Mouse (Mus musculus) thymus, postnatal 10 days (tissue): Measurements from ENCODE around the gene Acsbg2.
"Not testable (repeated sequence)": the region's sequence is repeated elsewhere in the genome, so short reads cannot be mapped to it uniquely, and the experiment has no call there.

ENCODE experiments used
- DNase-seq, 2 experiments: peaks; one replicate each; pipeline ENCODE4 v3.0.0; 2021; ENCODE audit warnings: low spot score in 2 of 2

Gene Acsbg2

DNA sequence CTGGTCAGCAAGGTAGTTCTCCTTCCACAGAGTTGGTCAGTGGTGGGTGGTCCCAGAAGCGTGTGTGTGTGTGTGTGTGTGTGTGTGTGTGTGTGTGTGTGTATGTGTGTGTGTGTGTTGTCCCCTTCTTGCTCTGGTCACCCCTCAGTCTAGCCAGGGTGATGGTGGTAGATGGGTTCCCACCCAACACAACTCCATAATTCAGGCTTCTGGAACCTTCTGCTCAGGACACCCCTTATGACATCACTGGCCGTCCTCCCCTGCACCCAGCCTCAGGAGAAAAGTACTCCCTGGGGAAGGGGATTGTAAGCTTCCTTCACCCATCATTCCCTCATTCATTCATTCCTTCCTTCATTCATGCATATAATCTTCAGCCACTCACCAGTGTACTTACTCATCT lies at the start of gene Acsbg2:
Gene Acsbg2, minus strand, starts transcription at position 211 of the 400 bp plus-strand sequence.
- DNase-seq: no peak

DNA sequence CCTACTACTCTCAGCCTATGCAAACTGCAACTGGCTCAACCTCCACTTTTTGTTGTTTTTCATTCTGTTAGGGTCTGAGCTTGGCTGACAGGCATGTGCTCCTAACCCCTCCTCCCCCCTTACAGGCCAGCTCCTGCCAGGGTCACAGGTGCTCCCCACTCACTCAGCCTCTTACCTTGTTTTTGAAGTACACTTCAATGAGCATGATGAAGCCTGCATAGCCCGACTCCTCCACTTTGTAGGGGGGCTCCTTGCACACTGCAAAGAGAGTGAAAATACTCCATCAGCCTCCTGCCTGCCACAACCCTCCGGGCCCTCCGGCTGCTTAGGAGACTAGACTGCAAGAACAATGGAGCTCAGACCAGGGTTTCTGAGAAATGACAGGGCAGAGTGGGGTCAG lies 45.5 kb upstream of the Acsbg2 start:
- DNase-seq: no peak

DNA sequence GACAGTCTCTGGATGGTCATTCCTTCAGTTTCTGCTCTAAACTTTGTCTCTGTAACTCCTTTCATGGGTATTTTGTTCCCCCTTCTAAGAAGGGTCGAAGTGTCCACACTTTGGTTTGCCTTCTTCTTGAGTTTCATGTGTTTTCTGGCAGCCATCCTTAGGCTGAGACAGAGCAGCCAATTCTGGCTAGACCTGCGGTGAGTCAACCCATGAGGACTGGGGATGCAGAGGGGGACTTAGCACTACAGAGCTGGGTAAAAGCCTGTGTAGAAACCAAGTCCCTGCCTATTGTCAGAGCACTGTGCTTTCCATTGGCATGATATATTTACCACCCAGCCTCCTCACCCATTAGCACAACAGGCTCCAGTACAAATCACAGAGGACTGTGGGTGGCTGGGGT lies 42.9 kb upstream of the Acsbg2 start:
- DNase-seq: no peak

DNA sequence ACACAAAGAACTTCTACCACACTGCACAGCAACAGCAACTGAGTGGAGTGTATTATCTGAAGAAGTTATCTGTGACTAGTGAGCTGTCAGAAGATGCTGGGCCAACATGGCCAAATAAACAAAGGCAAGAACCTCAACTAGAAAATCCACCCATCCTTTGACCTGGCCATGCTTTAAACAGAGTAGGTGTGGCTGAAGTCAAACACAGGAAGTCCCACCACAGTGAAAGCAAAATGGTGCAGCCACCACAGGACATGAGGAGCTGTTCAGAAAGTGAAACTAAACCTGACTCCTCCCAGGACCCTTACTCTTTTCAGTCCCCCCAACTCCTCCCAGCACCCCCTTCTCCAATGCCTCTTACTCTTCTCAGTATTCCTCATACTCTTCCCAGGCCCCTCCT lies 39.2 kb upstream of the Acsbg2 start:
- no peak for DNase-seq

DNA sequence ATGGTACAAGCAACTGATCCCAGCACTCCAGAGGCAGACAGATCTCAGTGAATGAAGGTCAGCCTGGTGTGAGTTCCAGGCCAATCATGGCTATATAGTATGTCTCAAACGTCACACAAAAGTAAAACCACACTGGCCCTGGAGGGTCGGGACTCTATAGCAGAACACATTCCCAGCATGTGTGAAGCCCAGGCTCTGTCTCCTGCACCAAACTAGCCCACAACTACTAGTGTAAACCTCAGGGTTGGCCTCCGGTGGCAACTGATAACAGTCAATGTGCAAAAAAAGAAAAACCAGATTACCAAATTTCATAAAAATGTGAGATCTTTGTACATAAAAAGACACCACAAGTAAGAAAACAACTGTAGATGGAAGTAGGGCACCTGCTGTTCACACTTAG lies 38.8 kb upstream of the Acsbg2 start:
- no peak for DNase-seq

DNA sequence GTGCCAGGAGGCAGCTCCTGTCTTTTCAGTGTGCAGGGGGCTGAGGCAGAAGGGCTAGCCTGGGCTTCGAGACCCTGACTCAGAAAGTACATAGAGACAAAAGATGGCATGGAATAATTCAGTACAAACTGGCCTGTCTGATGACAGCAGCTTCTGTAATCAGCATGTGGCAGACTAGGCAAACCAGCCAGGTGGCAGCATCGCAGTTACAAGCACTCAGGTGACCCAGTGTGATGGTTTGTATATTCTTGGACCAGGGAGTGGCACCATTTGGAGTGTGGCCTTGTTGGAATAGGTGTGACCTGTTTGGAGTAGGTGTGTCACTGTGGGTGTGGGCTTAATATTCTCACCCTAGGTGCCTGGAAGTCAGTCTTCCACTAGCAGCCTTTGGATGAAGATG lies 35.5 kb upstream of the Acsbg2 start:
- not testable (repeated sequence) for DNase-seq

DNA sequence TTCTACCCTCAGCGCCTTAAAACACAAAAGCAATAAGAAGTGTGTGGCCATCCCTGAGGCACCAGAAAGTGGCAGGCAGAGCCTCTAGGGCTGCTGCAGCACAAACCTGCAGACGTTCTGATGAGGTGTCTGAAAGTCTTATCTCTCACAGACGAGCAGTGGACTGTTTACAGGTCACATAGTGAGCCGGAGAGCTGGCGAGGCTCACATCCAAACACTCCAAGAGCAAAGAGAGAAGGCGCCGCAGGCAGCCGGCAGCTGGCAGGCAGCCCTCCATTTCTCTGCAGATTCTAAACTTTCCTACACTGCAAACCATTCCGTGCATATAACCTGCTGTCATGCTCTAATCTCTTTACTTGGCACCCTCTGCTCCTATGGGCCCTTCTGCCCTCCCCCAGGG lies 33.6 kb upstream of the Acsbg2 start:
- DNase-seq: no peak

DNA sequence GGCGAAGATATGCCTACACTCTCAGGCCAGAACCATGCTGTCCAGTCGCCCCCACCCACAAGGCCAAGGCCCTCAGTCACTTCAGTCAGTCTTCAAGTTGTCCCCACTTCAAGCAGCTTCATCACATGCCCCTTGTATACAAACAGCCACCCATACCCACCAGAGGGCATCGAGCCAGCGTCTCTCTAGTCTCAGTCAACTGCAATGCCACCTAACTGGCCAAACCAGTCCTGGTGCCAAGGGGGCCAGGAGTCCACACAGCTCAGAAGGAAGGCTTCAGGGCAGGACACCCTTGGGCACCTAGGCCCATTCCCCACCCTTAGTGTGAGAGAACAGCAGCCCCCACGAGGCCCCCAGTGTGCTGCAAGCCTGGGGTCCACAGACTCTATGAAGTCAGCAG lies 32.8 kb upstream of the Acsbg2 start:
- no peak for DNase-seq

DNA sequence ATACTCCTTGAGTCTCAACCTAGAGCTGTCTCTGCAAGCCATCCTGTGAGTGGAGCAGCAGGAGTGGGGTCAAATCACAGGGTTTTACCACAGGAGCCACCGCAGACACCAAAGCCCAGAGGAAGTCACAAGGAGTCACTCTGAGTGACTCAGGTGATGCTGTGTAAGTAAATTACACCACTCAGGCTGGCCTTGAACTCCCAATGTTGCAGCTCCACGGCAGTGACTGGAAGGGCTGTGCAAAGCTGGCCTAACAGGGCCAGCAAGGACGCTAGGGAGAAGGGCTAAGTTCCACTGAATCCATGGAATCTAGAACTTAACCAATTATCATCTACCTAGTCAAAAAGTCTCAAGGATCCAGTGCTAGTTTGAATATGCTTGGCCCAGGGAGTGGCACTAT lies 31.9 kb upstream of the Acsbg2 start:
- no peak for DNase-seq

DNA sequence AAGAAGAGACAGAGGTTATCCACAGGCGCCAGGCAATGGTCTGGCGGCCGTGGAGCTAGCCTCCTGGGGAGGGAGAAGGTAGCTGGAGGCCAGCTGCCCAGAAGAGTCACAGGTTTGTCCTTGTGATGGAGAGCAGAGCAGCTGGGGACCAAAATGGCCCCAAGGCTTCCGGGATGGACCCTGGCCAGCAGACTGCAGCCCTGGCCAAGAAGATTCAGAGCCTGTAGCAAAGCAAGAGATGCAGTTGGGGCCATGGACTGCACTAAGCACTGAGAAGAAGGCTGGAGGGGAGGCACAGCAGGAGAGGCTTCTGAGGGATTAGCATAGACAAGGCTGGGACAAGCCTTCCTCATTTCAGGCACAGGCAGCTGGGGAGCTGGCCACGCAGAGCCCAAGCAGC lies 28.5 kb upstream of the Acsbg2 start:
- no peak for DNase-seq

DNA sequence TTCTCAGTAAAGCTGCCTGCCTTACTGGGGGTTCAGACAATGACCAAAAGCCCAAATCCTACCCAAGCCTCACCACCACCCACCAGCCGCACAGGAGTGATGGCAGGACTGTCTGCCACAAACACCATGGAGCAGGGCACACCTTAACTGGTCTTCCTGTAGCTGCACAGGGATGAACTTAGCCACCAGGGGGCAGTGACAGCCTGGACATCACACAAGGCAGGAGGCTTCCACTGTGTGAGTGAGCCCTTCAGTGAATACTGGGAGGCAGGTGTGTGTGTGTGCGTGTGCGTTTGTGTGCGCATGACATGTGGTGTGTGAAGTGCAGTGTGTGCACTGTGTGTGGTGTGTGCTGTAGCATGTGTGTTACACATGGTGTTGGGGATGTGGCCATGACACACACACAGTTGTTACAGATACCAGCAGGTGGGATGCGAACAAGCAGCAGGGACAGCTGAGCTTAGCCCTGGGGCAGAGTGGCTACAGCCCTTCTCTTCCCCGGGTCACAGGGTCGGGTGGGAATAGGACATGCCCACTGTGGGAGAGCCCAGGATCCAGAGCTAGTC lies 23.5 kb upstream of the Acsbg2 start:
- peak; percentile 62 to 88 for DNase-seq

DNA sequence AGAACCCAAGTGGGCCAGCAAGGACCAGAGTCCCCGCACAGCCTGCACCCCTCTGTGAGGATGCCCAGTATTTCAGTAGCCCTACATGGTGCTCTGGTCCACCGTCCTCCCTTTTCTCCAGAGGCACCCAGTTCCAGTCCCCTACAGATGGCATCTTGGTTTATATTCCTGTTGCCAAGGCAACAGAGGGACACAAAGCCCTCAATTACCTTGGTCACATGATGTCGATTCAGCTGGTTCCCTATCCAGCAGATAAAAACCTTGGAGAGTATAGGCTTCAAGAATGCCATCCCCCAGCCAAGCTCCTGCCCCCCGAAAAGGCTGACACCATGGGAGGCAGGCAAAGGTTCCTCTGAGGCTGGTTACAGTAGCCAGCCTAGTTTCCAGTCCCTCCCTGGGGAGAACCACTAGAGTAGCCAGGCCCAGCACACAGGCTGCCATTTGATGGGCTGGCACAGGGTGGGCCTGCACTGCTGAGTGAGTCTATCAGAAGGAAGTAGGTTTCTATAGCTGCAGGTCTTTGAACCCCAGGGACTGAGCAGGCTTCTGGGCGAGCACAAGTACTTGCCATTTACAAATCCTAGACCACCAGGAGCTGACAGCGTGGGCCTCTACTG lies 22.4 kb upstream of the Acsbg2 start:
- no peak for DNase-seq

DNA sequence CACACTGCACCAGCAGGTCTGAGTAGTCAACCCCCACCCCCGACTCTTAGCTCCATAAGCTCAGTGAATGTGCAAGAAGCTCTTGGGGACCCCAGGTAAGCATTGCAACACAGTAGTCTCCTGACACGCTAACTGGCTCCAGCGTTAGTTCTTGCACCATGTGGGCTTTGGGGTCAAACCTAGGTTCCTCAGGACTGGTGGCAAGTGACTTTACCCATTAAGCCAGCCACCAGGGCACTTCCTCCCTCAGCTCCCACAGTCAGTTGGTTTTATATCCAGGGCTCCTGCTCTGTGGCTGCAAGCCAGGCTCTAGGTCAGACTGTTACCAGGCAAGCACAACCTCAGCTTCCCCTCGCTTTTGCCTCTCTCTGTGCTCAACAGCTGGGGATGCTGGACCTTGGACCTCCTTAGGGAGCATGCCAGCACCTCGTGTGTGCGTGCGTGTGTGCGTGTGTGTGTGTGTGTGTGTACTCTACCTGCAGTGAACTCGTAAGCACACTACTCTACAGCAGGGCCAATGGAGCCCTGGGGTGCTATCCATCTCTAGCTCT lies 21.2 kb upstream of the Acsbg2 start:
- DNase-seq: no peak

DNA sequence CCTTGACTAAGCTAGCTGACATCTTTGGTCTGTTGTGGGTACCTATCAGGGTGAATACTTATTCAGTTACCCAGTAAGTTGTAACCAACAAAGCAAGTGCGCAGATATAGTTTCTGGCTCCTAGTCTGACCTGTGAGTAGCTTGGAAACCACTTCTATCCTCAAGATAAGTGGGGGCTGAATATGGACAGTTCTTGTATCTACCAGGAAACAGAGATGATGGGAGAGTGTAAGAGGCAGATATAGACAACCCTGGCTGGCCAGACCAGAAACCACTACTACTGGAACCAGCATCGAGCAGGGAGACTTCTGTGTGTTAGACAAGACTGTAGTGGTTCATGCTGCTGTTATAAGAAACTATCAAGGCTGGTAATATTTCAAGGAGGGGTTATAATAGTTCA lies 15.8 kb upstream of the Acsbg2 start:
- DNase-seq: no peak

DNA sequence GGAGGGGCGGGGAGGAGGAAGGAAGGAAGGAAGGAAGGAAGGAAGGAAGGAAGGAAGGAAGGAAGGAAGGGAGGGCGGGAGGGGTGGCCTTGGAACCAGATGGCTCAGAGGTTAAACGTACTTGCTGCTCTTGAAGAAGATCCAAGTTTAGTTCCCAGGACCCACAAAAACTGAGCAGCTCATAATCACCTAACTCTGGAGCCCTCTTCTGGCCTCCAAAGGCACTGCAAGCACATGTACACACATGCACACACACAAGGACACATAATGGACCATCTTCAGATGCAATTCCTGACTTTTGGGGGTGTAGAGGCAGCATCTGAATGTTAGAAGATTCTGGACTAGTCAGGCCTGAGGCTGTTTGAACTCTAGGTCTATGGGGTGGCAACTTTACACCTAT lies 13.8 kb upstream of the Acsbg2 start:
- no peak for DNase-seq

DNA sequence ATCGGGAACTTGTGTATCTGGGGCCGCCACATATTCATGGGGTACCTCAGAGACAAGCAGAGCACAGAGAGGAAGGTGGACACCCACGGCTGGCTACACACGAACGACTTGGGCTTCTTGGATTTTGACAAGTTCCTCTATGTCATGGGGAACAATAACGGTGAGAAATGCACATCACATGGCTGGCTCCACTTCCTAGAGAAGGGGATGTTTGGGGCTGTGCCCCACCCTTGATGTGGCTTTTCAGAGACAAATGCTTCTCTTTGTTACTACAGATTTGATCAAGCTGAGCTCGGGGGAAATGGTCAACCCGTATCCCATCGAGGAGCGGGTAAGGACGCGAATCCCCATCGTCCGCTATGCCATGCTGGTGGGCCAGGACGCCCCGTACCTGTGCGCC lies 10.6 kb upstream of the Acsbg2 start:
- no peak for DNase-seq

DNA sequence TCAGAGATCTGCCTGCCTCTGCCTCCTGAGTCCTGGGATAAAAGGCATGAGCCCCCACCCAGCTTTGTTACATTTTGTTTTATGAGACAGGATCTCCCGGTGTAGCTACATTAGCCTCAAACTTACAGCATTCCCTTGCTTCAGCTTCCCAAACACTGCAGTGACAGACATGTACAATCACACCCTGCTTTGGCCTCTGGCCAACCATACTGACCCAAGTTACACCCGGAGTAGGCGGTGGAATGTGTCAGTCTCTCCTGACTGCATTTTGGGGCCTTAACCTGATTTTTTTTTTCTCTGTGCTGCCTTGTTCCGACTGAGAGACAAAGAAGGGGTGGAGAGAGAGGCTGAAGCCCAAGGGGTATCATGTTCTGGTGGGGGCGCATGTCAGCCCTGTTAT lies 10.1 kb upstream of the Acsbg2 start:
- DNase-seq: no peak

DNA sequence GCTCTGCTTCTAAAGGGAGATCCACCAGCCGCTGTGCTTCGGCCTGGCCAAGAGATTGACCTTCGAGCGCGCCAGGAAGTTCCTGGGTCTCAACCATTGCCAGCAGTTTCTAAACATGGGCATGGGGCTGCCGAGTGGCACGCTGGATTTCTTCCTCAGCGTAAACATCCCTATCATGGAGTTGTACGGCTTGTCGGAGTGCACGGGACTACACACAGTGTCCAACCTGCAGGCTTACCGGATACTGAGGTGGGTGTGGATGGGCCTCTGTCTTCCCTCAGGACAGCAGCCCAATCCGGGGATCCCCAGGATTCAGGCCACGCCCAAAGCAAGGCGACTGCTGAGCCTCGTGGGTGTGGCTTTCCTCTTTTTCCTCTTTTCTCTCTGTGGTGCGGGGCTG lies 9.4 kb upstream of the Acsbg2 start:
- DNase-seq: no peak

DNA sequence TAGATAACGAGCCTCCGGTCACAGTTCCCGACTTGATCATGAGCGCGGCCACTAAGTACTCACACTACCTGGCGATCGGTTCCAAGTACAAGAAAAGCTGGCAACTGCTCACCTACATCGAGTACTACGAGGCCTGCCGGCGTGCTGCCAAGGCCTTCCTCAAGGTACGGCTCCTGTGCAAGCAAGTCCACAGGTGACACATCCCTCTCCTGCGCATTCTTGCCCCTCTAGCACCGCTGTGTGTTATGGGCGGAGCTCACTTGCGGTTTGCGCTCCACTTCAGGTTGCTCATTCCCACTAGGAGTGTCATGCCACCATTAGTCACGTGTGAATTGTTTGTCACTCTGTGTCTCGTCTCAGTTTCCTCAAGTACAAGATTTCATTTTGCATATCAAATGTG lies 3.2 kb upstream of the Acsbg2 start:
- no peak for DNase-seq

DNA sequence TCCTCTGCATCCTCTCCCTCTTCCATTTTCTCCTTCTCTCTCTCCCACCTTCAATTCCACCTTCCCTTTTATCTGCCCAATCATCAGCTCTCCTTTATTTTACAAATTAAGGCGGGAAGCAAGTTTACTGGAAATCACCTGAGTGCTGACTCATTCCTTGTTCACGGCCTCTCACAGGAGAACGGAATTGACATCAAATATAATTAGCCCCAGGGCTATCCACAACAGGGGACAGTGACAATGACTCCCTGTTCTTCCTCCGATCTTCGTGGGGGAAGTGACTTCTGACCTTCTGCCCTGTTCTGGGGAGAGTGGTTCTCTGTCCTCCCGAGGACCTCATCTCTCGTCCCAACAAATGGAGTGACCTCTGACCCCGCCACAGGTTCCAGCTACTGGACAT lies 2.7 kb upstream of the Acsbg2 start:
- DNase-seq: no peak

DNA sequence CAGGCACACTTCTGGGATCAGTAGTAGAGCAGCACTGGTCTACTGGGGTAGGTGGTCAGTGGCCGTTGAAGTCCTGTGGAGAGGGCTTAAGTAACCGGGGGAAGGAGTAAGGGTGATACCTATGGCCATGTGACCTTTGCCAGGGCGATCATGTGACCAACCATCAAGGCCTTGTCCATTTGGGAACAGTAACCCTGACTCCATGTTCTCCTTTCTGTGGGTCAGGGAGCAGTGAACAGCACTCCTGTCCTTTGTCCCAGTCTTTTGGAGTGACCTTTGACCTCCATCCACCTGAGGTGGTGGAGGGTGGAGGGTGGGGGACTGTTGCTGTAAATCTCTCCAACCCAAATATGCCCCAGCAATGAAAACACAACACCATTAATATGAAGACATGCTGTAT lies 2.2 kb upstream of the Acsbg2 start:
- no peak for DNase-seq

DNA sequence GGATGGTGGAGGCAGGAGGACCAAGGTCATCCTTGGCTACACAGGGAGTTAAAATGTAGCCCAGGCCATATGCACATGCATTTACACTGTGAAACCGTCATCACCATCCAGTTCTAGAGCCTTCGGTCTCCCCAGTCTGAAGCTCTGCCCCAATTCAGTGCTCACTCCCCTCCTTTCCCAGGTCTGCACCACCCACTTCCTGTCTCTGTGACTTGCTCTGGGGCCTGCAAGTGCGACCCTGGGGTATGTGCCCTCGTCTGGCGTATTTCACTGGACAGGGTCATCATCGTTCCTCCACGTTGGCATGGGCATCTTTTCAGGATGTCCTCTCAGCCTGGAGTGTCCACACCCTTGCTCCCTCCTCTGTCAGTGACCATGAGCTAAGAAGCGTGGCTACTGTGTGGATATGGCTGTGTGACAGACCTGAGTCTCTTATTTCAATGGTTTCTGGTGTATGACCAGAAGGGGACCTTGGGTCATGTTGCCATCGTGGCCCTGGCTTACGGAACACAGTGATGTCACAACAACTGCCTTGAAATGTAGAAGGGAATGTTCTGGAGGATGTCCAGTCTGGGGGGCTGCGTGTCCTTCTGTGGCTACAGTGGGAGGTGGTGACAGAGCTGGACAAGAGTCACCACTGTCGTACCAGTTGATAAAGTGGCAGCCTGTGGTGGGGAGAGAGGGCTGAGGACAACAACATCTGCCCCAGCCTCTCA lies 847 bp upstream of the Acsbg2 start, which contains the start of gene 1700061G19Rik:
Gene 1700061G19Rik, plus strand, starts transcription at position 542 of the 716 bp plus-strand sequence.
- DNase-seq: peak; percentile 28 to 48

DNA sequence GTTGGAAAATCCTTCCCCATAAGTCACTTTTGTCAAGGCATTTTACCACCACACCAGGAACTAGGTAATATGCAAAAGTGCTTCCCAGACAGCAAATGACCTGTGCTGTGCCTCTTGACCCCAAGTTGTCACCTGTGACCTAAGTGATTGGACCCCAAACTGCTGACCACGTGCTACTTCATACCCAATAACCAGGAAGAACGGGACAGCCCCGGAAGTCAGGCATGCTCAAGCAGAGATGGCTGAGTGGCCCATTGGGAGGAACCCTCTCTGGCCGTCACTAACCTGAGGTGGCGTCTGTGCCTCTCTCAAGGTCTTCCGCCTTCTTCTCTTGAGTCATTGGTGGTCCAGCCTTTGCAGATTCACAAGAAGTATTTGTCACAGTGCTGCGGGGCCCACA lies 1.7 kb downstream of the Acsbg2 start:
- no peak for DNase-seq
